Mouse (Mus musculus) intestine, embryonic 16.5 days (tissue): ENCODE data around the gene Mia2. TPM values are rescaled to one million over a fixed set of nuclear protein-coding genes. Genes with fewer than 3 reads are reported as not detected.

ENCODE experiments used
- ATAC-seq: fragments of 200-750 bp; cut with Nextera tagmentation; 2 replicates; pipeline ENCODE4 v1.8.0; 2017; ENCODE audit warnings: moderate TSS enrichment, moderate library complexity
- H3K27ac ChIP-seq: fragments of 300-500 bp; sonication (generic); 2 replicates; pipeline ENCODE4 v1.5.1; 2014; ENCODE audit warnings: mild to moderate bottlenecking, low read length
- H3K27me3 ChIP-seq: fragments of 300-500 bp; sonication (generic); replicated peaks from 2 replicates; pipeline ENCODE4 v1.6.1; 2014; ENCODE audit warnings: low read length, control low read depth, mixed read lengths; ENCODE audit not compliant: control insufficient read depth, insufficient read depth
- H3K36me3 ChIP-seq: fragments of 300-500 bp; sonication (generic); 2 replicates; pipeline ENCODE4 v1.6.1; 2014; ENCODE audit warnings: low read length, control low read depth; ENCODE audit not compliant: control insufficient read depth, insufficient read depth
- H3K4me1 ChIP-seq: fragments of 300-500 bp; sonication (generic); 2 replicates; pipeline ENCODE4 v1.6.1; 2014; ENCODE audit warnings: low read length, control low read depth, mixed read lengths; ENCODE audit not compliant: control insufficient read depth, insufficient read depth
- H3K4me2 ChIP-seq: fragments of 300-500 bp; sonication (generic); 2 replicates; pipeline ENCODE4 v1.6.1; 2014; ENCODE audit warnings: low read depth, low read length, control low read depth
- H3K4me3 ChIP-seq: fragments of 300-500 bp; sonication (generic); 2 replicates; pipeline ENCODE4 v1.5.1; 2014; ENCODE audit warnings: mild to moderate bottlenecking, low read length
- H3K9ac ChIP-seq: fragments of 300-500 bp; sonication (generic); 2 replicates; pipeline ENCODE4 v1.6.1; 2014; ENCODE audit warnings: low read depth, low read length
- H3K9me3 ChIP-seq: fragments of 300-500 bp; sonication (generic); 2 replicates; pipeline ENCODE4 v1.6.1; 2016; ENCODE audit warnings: low read length, control low read depth; ENCODE audit not compliant: control insufficient read depth
- WGBS: fragments of 180-500 bp; shearing (Covaris S2); extraction: QIAGEN DNeasy Blood & Tissue Kit; methylation state at CpG from one replicate; pipeline ENCODE4 v1.1.7; 2014; 5-methylcytosine and 5-hydroxymethylcytosine counted together
- polyA plus RNA-seq: library from polyadenylated mRNA; unstranded; fragments of >200 nt; fragmentation: Nextera tagmentation; extraction: Ambion mirVana; gene quantifications from 2 replicates; pipeline ENCODE4 v1.2.1, GENCODE M21; 2015

Gene Mia2
- polyA plus RNA-seq, 1 experiment from 2014 or later, result 88.2 TPM

GRCm38 (mm10) chr12:59064837-59065236, 30.8 kb upstream of the Mia2 start:
- peaks cover 9% of the 10 kb centered on the region; the same call in 1 of the 2 replicates for H3K36me3 ChIP-seq
- 90% methylated on average over 8 of the region's 8 CpGs for WGBS
- no peak overlapping the region for H3K4me3 ChIP-seq
- no peak overlapping the region for H3K4me2 ChIP-seq
- H3K27me3 ChIP-seq, result no peaks in the 10 kb centered on the region
- no peak overlapping the region for H3K9ac ChIP-seq
- peaks cover 5% of the 10 kb centered on the region for H3K4me1 ChIP-seq
- no peak for ATAC-seq
- no peaks in the 10 kb centered on the region for H3K9me3 ChIP-seq
- no peak overlapping the region for H3K27ac ChIP-seq

DNA sequence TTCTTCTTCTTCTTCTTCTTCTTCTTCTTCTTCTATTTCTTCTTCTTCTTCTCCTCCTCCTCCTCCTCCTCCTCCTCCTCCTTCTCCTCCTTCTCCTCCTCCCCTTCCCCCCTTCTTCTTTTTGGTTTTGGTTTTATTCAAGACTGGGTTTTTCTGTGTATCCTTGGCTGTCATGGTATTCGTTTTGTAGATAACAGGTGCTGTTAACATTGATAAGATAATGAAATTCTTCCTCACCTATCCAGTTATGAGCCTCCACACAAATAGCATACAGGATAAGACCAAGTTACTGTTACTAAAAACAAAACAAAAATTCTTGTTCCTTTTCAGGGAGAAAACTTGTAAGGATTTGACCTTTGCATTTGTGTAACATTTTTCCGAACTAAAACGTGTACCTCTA, 29.8 kb upstream of the Mia2 start:
- H3K4me2 ChIP-seq, result peak overlapping the region; percentile 60
- 53% methylated on average over 3 of the region's 3 CpGs for WGBS
- no peaks in the 10 kb centered on the region for H3K9me3 ChIP-seq
- H3K9ac ChIP-seq, result peak overlapping the region; percentile 68
- H3K4me1 ChIP-seq, result no peaks in the 10 kb centered on the region
- no peak for ATAC-seq
- H3K36me3 ChIP-seq, result peaks cover 9% of the 10 kb centered on the region; the same call in 1 of the 2 replicates
- H3K27me3 ChIP-seq, result no peaks in the 10 kb centered on the region
- H3K27ac ChIP-seq, result peak overlapping the region; percentile 90
- H3K4me3 ChIP-seq, result peak overlapping the region; percentile 99

- ATAC-seq, result peak; percentile 99
- Histone ChIP-seq H3K27ac (peak within 1 kb of the TSS; percentile 90), H3K36me3 (peaks cover 12% of the 10 kb centered on the region), H3K27me3 (no peaks in the 10 kb centered on the region), H3K4me3 (peak within 1 kb of the TSS; percentile 99), H3K9me3 (no peaks in the 10 kb centered on the region), H3K4me2 (peak within 1 kb of the TSS; percentile 83), H3K9ac (peak within 1 kb of the TSS; percentile 99), H3K4me1 (no peaks in the 10 kb centered on the region)
- WGBS, result under 1% methylated on average over 43 of the region's 43 CpGs
Observed at GRCm38 (mm10) chr12:59066448-59067077, 29.0 kb upstream of the Mia2 start, which contains the start of gene Pnn. Pnn (plus strand) TSS chr12:59066884.

DNA sequence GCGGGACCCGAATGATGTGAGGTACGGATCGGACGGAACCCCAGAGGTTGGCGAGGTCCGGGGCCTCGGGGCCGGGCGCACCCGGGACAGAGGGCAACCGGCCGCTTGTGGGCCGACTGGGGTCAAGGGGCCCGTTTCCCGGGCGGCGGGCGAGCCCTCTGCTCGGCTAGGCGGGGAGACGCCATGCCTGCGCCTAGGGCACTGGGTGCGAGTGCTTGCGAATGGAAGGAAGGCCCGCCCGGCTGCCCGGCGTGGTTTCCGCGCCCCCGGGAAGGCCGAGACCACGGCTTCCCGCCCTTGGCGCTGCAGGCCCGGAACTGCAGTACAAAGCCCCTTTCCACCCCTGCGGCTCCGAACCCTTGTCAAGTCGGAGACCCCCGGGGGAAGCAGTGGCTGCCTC, 28.5 kb upstream of the Mia2 start:
- Histone ChIP-seq H3K4me1 (no peaks in the 10 kb centered on the region), H3K9ac (peak overlapping the region; percentile 99), H3K4me2 (peak overlapping the region; percentile 83), H3K4me3 (peak overlapping the region; percentile 99), H3K27ac (peak overlapping the region; percentile 85), H3K27me3 (no peaks in the 10 kb centered on the region), H3K9me3 (no peaks in the 10 kb centered on the region), H3K36me3 (peaks cover 14% of the 10 kb centered on the region)
- WGBS, result under 1% methylated on average over 41 of the region's 41 CpGs
- ATAC-seq, result peak; percentile 68

DNA sequence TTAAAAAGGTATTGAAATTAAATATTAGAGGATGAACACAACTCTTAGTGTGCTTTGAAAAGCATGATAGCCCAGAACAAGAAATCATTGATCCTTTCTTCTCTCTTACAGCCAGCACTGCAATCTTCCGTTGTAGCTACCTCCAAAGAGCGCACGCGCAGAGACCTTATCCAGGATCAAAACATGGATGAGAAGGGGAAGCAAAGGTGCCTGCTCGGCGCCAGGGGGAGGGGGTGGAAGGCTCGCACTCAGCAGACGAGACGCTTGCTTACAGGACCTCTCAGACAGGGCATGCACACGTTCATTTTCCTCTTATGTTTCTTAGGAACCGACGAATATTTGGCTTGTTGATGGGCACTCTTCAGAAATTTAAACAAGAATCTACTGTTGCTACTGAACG, 26.8 kb upstream of the Mia2 start:
- Histone ChIP-seq H3K27me3 (no peaks in the 10 kb centered on the region), H3K36me3 (peaks cover 18% of the 10 kb centered on the region), H3K4me3 (no peak overlapping the region), H3K27ac (no peak overlapping the region), H3K9me3 (no peaks in the 10 kb centered on the region), H3K9ac (no peak overlapping the region), H3K4me1 (no peaks in the 10 kb centered on the region), H3K4me2 (no peak overlapping the region)
- ATAC-seq, result no peak
- WGBS, result 90% methylated on average over 13 of the region's 13 CpGs

DNA sequence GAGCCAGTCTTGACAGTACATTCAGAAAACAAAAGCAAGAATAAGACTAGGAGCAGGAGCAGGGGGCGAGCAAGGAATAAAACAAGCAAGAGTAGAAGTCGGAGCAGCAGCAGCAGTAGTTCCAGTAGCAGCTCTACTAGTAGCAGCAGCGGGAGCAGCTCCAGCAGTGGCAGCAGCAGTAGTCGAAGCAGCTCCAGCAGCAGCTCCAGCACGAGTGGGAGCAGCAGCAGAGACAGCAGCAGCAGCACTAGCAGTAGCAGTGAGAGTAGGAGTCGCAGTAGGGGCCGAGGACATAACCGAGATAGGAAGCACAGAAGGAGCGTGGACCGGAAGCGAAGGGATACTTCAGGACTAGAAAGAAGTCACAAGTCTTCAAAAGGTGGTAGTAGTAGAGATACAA, 23.3 kb upstream of the Mia2 start:
- ATAC-seq, result no peak
- no peak overlapping the region for H3K4me2 ChIP-seq
- peaks cover 18% of the 10 kb centered on the region for H3K36me3 ChIP-seq
- no peaks in the 10 kb centered on the region for H3K27me3 ChIP-seq
- no peak overlapping the region for H3K27ac ChIP-seq
- H3K9me3 ChIP-seq, result no peaks in the 10 kb centered on the region
- 90% methylated on average over 11 of the region's 11 CpGs for WGBS
- no peaks in the 10 kb centered on the region for H3K4me1 ChIP-seq
- no peak overlapping the region for H3K9ac ChIP-seq
- H3K4me3 ChIP-seq, result no peak overlapping the region

GRCm38 (mm10) chr12:59074052-59074451, 21.5 kb upstream of the Mia2 start:
- Histone ChIP-seq H3K9ac (no peak overlapping the region), H3K9me3 (no peaks in the 10 kb centered on the region), H3K27me3 (no peaks in the 10 kb centered on the region), H3K27ac (no peak overlapping the region), H3K4me1 (no peaks in the 10 kb centered on the region), H3K4me3 (no peak overlapping the region), H3K4me2 (no peak overlapping the region), H3K36me3 (peaks cover 15% of the 10 kb centered on the region)
- 88% methylated on average over 3 of the region's 3 CpGs for WGBS
- ATAC-seq, result no peak

DNA sequence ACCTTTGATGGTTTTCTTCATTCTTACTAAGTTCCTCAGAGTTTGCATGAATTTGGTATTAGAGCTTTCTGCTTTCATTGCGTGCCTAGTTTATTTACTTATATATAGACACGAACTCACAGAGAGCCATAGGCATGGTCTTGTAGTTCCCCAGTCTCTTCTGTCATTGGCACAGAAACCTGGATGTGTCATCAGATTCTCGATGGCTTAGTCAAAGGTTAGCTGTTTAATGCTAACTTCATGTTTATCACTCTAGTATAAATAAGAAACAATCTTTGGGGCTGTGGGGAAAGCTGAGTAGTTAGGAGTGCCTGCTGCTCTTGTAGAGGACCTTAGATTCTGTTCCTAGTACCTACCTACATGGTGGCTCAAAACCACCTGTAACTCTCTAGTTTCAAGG, 18.6 kb upstream of the Mia2 start:
- no peaks in the 10 kb centered on the region for H3K27me3 ChIP-seq
- ATAC-seq, result no peak
- H3K4me3 ChIP-seq, result no peak overlapping the region
- no peaks in the 10 kb centered on the region for H3K4me1 ChIP-seq
- no peak overlapping the region for H3K4me2 ChIP-seq
- no peak overlapping the region for H3K9ac ChIP-seq
- H3K27ac ChIP-seq, result no peak overlapping the region
- whole genome bisulfite sequencing, result 86% methylated on average over 3 of the region's 3 CpGs
- no peaks in the 10 kb centered on the region for H3K9me3 ChIP-seq
- peaks cover 5% of the 10 kb centered on the region; the same call in 1 of the 2 replicates for H3K36me3 ChIP-seq

DNA sequence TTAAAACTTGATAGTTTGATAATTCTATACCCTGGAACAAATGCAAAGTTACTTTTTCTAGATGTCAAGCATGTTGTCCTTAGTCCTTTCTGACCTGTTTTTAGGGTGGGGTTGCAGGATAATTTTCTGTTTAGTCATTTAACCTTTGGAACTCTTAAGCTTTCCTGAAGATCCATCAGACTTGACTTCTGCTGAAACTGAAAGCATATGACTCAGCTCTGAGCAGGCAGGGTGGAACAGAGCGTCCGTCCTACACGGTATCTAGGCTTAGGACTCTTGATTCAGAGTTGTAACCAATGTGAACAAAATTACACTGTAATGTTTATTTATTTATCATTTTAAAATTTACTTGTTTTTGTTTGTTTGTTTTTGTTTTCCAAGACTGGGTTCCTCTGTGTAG, 17.7 kb upstream of the Mia2 start:
- Histone ChIP-seq H3K27ac (no peak overlapping the region), H3K9ac (no peak overlapping the region), H3K27me3 (no peaks in the 10 kb centered on the region), H3K9me3 (no peaks in the 10 kb centered on the region), H3K4me1 (no peaks in the 10 kb centered on the region), H3K36me3 (no peaks in the 10 kb centered on the region), H3K4me3 (no peak overlapping the region), H3K4me2 (no peak overlapping the region)
- WGBS, result 64% methylated on average over 3 of the region's 3 CpGs
- ATAC-seq, result peak; percentile 89

DNA sequence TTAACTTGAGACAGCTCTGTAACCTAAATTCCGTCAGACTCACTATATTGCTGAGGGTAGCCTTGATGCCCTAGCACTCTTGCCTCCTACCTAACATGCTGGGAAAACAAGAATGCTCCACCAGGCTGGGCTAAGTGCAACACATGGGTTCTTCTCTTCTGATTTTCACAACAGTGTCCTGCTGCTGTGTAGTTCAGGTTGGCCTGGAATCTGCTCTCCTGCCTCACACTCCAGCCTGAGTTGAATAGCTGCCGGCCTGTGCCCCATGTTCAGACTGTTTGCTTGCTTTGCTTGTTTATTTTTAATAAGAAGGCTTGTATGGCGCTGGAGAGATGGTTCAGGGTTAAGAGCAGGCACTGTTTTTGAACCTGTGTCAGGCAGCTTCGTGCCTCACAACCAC, 15.1 kb upstream of the Mia2 start:
- Histone ChIP-seq H3K27me3 (no peaks in the 10 kb centered on the region), H3K36me3 (no peaks in the 10 kb centered on the region), H3K4me1 (no peaks in the 10 kb centered on the region), H3K4me3 (no peak overlapping the region), H3K4me2 (no peak overlapping the region), H3K27ac (no peak overlapping the region), H3K9ac (no peak overlapping the region), H3K9me3 (no peaks in the 10 kb centered on the region)
- WGBS, result 89% methylated on average over 4 of the region's 4 CpGs
- ATAC-seq, result no peak
